Mouse (Mus musculus) bone marrow macrophage, adult 2 months (primary cell): Measurements from ENCODE around the gene Clic4. TPM values are rescaled to one million over a fixed set of nuclear protein-coding genes. Genes with fewer than 3 reads are reported as not detected.
A peak's percentile ranks its signal among the peaks of the same experiment; 100 is the strongest.

Experiments used
- H3K27ac ChIP-seq: 2 replicates; pipeline ENCODE4 v1.5.1; 2012; ENCODE audit warnings: low read depth, low read length; ENCODE audit not compliant: insufficient read depth
- H3K4me1 ChIP-seq: 2 replicates; pipeline ENCODE4 v1.6.1; 2012; ENCODE audit warnings: low read length; ENCODE audit not compliant: control insufficient read depth, insufficient read depth
- H3K4me3 ChIP-seq: 2 replicates; pipeline ENCODE4 v1.5.1; 2012; ENCODE audit warnings: mild to moderate bottlenecking, low read length, moderate library complexity; ENCODE audit not compliant: insufficient read depth
- CTCF ChIP-seq: IDR thresholded peaks from 2 replicates; pipeline ENCODE4 v1.5.1; 2012; ENCODE audit warnings: low read depth, mild to moderate bottlenecking, low read length, moderate library complexity
- POLR2A ChIP-seq: IDR thresholded peaks from 2 replicates; pipeline ENCODE4 v1.6.1; 2012; ENCODE audit warnings: mild to moderate bottlenecking, low read depth, low read length, borderline replicate concordance
- polyA plus RNA-seq: library from polyadenylated mRNA; stranded (reverse); fragments of >200 nt; gene quantifications from 2 replicates; pipeline ENCODE4 v1.2.4, GENCODE M21; 2012; ENCODE audit not compliant: missing spikeins, insufficient read depth, insufficient read length

Clic4 gene
- polyA plus RNA-seq, 1 experiment, result 131 TPM

DNA sequence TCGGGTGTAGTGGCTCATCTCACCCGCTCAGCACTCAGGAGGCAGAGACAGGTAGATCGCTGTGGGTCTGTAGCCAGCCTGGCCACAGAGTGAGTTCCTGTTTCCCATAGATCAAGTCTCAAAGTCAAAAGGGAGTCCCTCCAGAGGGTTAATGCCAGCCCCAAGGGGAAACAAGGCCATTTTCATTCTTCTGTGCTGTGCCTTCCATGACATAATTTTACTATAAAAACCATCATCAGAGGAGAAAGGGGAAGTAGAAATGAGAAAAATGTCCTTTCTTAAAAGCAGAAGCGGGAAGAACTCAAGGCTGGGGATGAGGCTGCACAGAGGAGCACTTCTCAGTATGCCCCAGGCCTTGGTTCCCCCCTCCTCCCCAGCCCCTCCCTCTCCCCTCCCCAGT, 90.8 kb downstream of the Clic4 start:
- Histone ChIP-seq H3K4me3 (no peak overlapping the region), H3K4me1 (peaks cover 39% of the 10 kb centered on the region), H3K27ac (peak overlapping the region; percentile 41)
- TF ChIP-seq POLR2A (no peak), CTCF (no peak)

DNA sequence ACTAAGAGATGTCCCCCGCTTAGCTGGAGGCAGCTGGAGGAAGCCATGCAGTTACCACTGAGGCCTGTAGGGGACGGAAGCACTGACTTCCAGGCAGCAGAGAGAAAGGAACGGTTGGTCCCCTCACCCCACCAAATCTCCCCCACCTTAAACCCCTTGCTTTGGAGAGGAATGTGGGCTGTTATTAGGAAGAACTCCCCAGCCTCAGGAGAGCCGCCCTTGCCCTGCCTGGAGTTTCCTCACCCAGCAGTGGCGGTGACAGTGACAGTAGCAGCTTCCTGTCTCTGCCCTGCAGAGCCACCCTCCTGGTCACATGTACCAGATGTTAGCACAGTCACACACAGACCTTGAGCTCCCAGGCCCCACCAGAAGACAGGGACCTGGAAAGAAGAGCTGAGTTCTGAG, 93.5 kb downstream of the Clic4 start:
- H3K4me3 ChIP-seq, result no peak overlapping the region
- H3K27ac ChIP-seq, result no peak overlapping the region
- TF ChIP-seq POLR2A (no peak), CTCF (peak; percentile 39)
- peaks cover 39% of the 10 kb centered on the region for H3K4me1 ChIP-seq

DNA sequence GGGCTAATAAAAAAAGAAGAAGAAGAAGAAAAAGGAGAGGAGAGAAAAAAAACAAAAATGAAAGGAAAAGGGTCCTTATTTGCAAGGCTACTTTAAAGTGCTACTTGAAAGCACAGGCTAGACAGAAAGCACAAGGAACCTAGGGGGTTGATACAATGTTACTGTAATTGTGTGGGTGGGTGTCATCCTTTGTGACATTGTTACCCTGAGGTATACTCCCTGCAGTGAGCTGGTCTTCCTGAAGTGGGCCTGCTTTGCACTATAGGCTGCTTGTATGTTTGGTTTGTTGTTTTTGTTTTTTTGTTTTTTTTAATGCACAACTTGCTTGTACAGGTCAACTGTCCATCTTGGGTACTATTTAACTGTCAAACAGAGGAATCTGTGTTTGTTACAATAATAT, 95.0 kb downstream of the Clic4 start:
- TF ChIP-seq POLR2A, result no peak
- peaks cover 36% of the 10 kb centered on the region for H3K4me1 ChIP-seq
- no peak overlapping the region for H3K4me3 ChIP-seq
- H3K27ac ChIP-seq, result no peak overlapping the region

DNA sequence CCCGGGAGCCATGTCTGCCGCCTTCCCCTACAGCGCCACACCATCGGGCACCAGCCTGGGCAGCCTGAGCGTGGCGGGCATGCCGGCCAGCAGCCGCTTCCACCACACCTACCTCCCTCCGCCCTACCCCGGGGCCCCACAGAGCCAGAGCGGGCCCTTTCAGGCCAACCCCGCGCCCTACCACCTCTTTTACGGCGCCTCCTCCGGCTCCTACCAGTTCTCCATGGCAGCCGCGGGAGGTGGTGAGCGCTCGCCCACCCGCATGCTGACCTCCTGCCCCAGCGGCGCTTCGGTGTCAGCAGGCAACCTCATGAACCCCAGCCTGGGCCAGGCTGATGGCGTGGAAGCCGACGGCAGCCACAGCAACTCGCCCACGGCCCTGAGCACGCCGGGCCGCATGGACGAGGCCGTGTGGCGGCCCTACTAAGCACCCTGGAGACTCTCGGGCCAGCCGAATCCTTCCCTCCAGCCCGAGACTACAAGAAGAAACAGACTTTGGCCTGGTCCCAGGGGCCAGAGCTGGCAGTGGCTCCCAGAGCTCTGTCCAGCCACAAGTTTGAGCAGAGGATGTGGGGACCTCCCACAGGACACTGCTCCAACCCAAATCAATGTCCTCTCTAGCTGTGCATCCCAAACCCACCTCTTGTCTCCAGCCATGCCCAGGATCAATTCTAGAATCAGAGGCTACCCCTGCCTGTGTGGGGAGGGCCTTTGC, 97.1 kb downstream of the Clic4 start:
- Histone ChIP-seq H3K27ac (no peak overlapping the region), H3K4me1 (peaks cover 21% of the 10 kb centered on the region), H3K4me3 (no peak overlapping the region)
- TF ChIP-seq POLR2A (no peak), CTCF (no peak)

DNA sequence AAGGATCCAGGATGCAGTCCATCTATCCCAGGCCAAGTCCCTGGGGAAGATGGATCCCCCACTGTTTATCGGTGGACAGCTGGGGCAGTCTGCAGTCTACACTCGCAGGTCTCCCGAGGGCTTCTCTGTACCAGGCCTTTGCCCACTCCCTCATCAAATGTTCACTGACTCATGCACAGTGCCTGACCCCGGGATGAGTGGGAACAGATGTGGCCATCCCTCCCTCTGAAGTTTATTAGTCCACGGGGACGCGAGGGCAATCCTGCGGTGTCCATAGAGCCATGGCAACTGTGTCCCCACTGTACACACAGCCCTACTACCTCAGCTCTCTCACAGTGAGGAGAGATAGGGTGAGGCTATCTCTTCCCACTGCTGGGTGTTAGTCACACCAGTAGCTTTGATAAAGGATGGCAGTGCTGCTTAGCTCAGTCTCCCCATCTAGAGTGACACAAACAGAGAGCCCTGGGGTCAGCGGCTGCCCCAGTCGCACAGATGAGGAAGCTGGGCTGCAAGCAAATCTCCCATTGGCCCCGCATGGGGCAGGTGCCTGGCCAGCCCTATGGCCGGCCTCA, 101.2 kb downstream of the Clic4 start:
- H3K4me3 ChIP-seq, result no peak overlapping the region
- H3K4me1 ChIP-seq, result no peaks in the 10 kb centered on the region
- TF ChIP-seq POLR2A, result no peak
- no peak for TF ChIP-seq CTCF

DNA sequence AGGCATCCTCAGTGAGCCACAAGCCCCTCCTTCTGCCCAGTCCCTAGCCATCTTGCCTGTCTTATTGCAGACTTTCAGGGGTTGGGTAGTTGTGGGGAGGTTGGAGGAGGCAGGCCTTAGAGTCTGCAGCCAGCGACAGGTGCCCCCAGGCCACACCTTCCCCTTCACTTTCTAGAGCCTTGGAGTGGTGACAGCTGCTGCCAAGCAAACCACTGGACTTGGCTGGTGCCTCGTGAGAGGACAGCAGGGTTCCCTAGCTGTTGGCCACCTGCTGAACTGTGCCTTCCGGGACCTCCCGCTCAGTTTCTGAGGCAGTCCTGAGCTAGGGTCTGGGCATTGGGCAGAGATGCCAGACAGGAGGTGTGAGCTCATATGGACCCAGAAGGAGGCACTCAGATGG, 103.1 kb downstream of the Clic4 start:
- TF ChIP-seq CTCF, result no peak
- no peak for TF ChIP-seq POLR2A
- Histone ChIP-seq H3K4me1 (no peaks in the 10 kb centered on the region), H3K27ac (no peak overlapping the region), H3K4me3 (no peak overlapping the region)

More for the DNA sequence above, 101.2 kb downstream of the Clic4 start:
- no peak overlapping the region for H3K27ac ChIP-seq

DNA sequence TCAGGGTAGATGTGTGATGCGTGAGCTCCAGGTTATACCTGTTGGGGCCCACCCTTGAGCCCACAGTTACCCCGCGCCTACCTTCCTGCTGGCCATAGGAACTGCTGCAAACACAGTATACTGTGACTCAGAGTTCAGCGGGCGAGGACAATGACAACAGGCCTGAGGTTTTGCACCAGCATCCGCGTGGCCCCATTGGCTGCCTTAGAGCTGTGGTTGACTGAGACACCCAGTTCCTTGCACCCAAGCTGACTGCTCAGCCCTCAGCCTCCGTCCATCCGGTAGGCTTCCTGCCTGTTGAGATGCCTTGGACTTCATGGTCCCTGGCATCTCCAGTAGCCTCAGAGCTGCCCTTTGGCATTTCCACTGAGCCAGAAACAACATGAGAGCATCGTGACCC, 103.5 kb downstream of the Clic4 start:
- no peak overlapping the region for H3K27ac ChIP-seq
- no peak overlapping the region for H3K4me3 ChIP-seq
- no peak for TF ChIP-seq CTCF
- no peak for TF ChIP-seq POLR2A
- no peaks in the 10 kb centered on the region for H3K4me1 ChIP-seq

DNA sequence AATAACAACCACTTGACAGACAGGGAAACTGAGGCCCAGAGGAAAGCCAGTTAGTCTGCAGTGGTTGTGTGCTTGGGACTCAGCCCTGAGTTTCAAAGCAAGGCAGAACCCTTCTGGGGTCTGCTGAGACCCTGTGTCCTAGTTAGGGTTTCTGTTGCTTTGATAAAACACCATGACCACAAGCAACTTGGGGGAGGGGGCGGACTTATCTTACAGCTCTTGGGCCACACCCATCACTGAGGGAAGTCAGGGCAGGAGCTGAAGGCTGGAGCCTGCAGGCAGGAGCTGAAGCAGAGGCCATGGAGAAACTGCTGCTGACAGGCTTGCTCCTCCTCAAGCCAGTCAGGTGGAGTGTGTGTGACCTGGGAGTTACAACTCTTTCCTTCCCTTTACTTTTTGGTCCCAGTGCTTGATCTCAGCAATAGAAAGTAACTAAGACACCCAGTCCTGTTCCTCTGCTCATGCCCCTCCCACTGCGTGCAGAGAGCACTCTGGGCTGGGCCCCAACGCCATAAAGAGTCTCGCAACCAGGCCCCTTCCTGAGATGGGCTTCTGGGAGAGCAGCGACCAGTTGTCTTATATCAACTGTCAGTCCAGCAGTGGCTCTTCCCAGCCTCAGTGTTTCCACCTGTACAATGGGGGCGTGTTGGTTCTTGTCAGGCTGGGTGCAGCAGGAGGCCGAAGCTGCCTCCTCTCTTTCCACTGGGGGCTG, 104.6 kb downstream of the Clic4 start:
- no peak overlapping the region for H3K4me3 ChIP-seq
- H3K4me1 ChIP-seq, result no peaks in the 10 kb centered on the region
- TF ChIP-seq POLR2A (no peak), CTCF (no peak)
- no peak overlapping the region for H3K27ac ChIP-seq

DNA sequence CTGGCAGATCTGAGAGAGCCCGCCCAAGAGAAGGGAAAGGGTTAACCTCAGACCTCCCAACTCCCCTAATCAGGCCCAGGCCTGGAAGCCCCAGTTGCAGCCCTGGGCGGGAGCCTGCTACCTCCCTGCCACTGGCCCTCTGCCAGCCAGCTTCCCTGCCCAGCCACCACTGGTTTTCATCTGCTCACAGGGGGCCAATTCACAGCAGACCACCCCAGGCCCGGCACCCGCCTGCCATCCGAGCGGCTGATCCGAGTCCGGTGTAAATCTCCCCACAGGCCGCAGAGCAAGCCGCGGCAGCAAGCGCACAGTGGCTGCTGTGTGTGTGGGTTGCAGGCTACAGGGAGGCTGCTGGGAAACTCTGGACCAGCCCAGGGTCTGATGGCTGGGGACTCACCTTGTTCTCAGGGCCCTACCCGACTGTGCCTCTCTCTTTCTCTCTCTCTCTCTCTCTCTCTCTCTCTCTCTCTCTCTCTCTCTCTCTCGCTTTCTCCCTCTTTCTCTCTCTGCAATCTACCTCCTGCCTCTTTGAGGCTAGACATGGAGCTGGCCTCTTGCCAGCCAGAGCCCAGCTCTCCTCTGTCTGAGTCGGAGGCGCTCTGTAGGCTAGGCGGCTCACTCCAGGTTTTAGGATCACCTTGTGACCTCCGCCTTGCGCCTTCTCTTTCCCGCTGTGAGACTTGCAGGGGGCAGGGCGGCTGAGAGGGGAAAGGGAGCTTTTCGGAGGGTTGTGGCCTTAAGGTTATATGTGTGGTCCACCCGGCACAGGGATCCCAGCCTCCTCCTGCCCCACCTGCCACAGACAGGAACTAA, 106.0 kb downstream of the Clic4 start:
- Histone ChIP-seq H3K4me1 (no peaks in the 10 kb centered on the region), H3K4me3 (no peak overlapping the region), H3K27ac (no peak overlapping the region)
- no peak for TF ChIP-seq POLR2A
- no peak for TF ChIP-seq CTCF
